Mouse (Mus musculus): ENCODE measurements at regions not wholly inside any gene's neighbourhood (a gene's known extent, or its start where the extent isn't known, plus 50 kb on each side); places are given as distances from the start of the nearest gene placed in this dataset.

- no peak for TF ChIP-seq CTCF (IDR thresholded peaks at IDR 0.05)
- no peak for TF ChIP-seq POLR2A (IDR thresholded peaks at IDR 0.05; ENCODE audit: insufficient read depth, low read depth, low read length)
Observed at GRCm38 (mm10) chr9:76659798-76660197, 92.9 kb upstream of the Fam83b start.
